Mouse (Mus musculus): ENCODE data around the gene Fcer1g. TPM values are rescaled to one million over a fixed set of nuclear protein-coding genes. Genes with fewer than 3 reads are reported as not detected.

Gene Fcer1g
- polyA plus RNA-seq, 1 experiment = 317 TPM

DNA sequence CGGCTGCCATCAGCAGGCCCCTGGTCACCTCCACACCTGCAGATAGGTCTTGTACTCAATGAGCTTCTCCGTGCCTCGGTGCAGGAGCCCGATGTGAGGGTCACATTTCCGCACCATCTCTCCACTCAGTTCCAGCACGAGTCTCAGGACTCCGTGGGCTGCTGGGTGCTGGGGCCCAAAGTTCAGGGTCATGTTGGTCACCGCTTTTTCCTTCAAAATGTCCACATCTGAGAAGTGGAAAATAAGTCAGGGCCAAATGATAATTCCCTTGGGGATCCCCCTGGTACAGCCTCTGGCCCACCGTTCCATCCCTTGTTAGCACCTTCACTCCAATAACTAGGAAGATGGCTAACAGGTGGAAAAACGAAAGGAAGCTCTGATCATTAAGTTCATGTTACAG is 6.7 kb upstream of the Fcer1g start:
- Histone ChIP-seq H3K4me1 (ENCODE audit: control insufficient read depth, insufficient read depth, low read length) (no peaks in the 10 kb centered on the region), H3K27ac (ENCODE audit: control insufficient read depth, insufficient read depth, low read depth, low read length, poor library complexity) (no peak overlapping the region), H3K4me3 (replicated peaks; ENCODE audit: control insufficient read depth, low read depth, low read length) (no peak overlapping the region)
- TF ChIP-seq CTCF (IDR thresholded peaks at IDR 0.05; ENCODE audit: control insufficient read depth, insufficient read depth, low read length) (no peak), POLR2A (IDR thresholded peaks at IDR 0.05; ENCODE audit: borderline replicate concordance, control insufficient read depth, low read depth, low read length) (no peak)
- 90% methylated on average over 10 of the region's 10 CpGs for WGBS

GRCm38 (mm10) chr1:171239992-171240744 is 6.0 kb upstream of the Fcer1g start:
- no peak overlapping the region for H3K27ac ChIP-seq (ENCODE audit: control insufficient read depth, insufficient read depth, low read depth, low read length, poor library complexity)
- no peaks in the 10 kb centered on the region; the same call in 1 of the 2 replicates for H3K4me1 ChIP-seq (ENCODE audit: control insufficient read depth, insufficient read depth, low read length)
- WGBS = 87% methylated on average over 15 of the region's 15 CpGs
- no peak overlapping the region for H3K4me3 ChIP-seq (replicated peaks; ENCODE audit: control insufficient read depth, low read depth, low read length)
- TF ChIP-seq CTCF (IDR thresholded peaks at IDR 0.05; ENCODE audit: control insufficient read depth, insufficient read depth, low read length) = no peak

- H3K4me1 ChIP-seq (ENCODE audit: control insufficient read depth, insufficient read depth, low read length) = peaks cover 2% of the 10 kb centered on the region; the same call in 1 of the 2 replicates
- no peak overlapping the region for H3K4me3 ChIP-seq (replicated peaks; ENCODE audit: control insufficient read depth, low read depth, low read length)
- TF ChIP-seq CTCF (IDR thresholded peaks at IDR 0.05; ENCODE audit: control insufficient read depth, insufficient read depth, low read length) = peak; percentile 92
- TF ChIP-seq POLR2A (IDR thresholded peaks at IDR 0.05; ENCODE audit: borderline replicate concordance, control insufficient read depth, low read depth, low read length) = no peak
- WGBS = 64% methylated on average over 14 of the region's 14 CpGs
- no peak overlapping the region for H3K27ac ChIP-seq (ENCODE audit: control insufficient read depth, insufficient read depth, low read depth, low read length, poor library complexity)
These were observed 4.3 kb upstream of the Fcer1g start for GRCm38 (mm10) chr1:171238463-171238862.

GRCm38 (mm10) chr1:171237438-171237837 is 3.3 kb upstream of the Fcer1g start:
- TF ChIP-seq POLR2A (IDR thresholded peaks at IDR 0.05; ENCODE audit: borderline replicate concordance, control insufficient read depth, low read depth, low read length) = no peak
- TF ChIP-seq CTCF (IDR thresholded peaks at IDR 0.05; ENCODE audit: control insufficient read depth, insufficient read depth, low read length) = no peak
- Histone ChIP-seq H3K4me3 (replicated peaks; ENCODE audit: control insufficient read depth, low read depth, low read length) (no peak overlapping the region), H3K4me1 (ENCODE audit: control insufficient read depth, insufficient read depth, low read length) (peaks cover 2% of the 10 kb centered on the region; the same call in 1 of the 2 replicates), H3K27ac (ENCODE audit: control insufficient read depth, insufficient read depth, low read depth, low read length, poor library complexity) (no peak overlapping the region)
- 94% methylated on average over 6 of the region's 6 CpGs for WGBS

- H3K4me3 ChIP-seq (replicated peaks; ENCODE audit: control insufficient read depth, low read depth, low read length) = no peak overlapping the region
- WGBS = 77% methylated on average over 4 of the region's 4 CpGs
- peaks cover 2% of the 10 kb centered on the region; the same call in 1 of the 2 replicates for H3K4me1 ChIP-seq (ENCODE audit: control insufficient read depth, insufficient read depth, low read length)
- no peak overlapping the region for H3K27ac ChIP-seq (ENCODE audit: control insufficient read depth, insufficient read depth, low read depth, low read length, poor library complexity)
- TF ChIP-seq POLR2A (IDR thresholded peaks at IDR 0.05; ENCODE audit: borderline replicate concordance, control insufficient read depth, low read depth, low read length) = no peak
- TF ChIP-seq CTCF (IDR thresholded peaks at IDR 0.05; ENCODE audit: control insufficient read depth, insufficient read depth, low read length) = no peak
These were observed 1.6 kb upstream of the Fcer1g start for GRCm38 (mm10) chr1:171235791-171236190.

- Histone ChIP-seq H3K27ac (ENCODE audit: control insufficient read depth, insufficient read depth, low read depth, low read length, poor library complexity) (peak overlapping the region; percentile 90), H3K4me1 (ENCODE audit: control insufficient read depth, insufficient read depth, low read length) (peaks cover 2% of the 10 kb centered on the region; the same call in 1 of the 2 replicates), H3K4me3 (replicated peaks; ENCODE audit: control insufficient read depth, low read depth, low read length) (peak overlapping the region; percentile 78)
- 65% methylated on average over 4 of the region's 4 CpGs for WGBS
- TF ChIP-seq POLR2A (IDR thresholded peaks at IDR 0.05; ENCODE audit: borderline replicate concordance, control insufficient read depth, low read depth, low read length) (no peak), CTCF (IDR thresholded peaks at IDR 0.05; ENCODE audit: control insufficient read depth, insufficient read depth, low read length) (no peak)
These were observed 373 bp upstream of the Fcer1g start for GRCm38 (mm10) chr1:171234538-171234937.

GRCm38 (mm10) chr1:171232800-171233730 is 1.1 kb downstream of the Fcer1g start:
- TF ChIP-seq POLR2A (IDR thresholded peaks at IDR 0.05; ENCODE audit: borderline replicate concordance, control insufficient read depth, low read depth, low read length) (no peak), CTCF (IDR thresholded peaks at IDR 0.05; ENCODE audit: control insufficient read depth, insufficient read depth, low read length) (no peak)
- peaks cover 2% of the 10 kb centered on the region; the same call in 1 of the 2 replicates for H3K4me1 ChIP-seq (ENCODE audit: control insufficient read depth, insufficient read depth, low read length)
- H3K4me3 ChIP-seq (replicated peaks; ENCODE audit: control insufficient read depth, low read depth, low read length) = peak overlapping the region; percentile 91
- H3K27ac ChIP-seq (ENCODE audit: control insufficient read depth, insufficient read depth, low read depth, low read length, poor library complexity) = peak overlapping the region; percentile 90
- 32% methylated on average over 12 of the region's 12 CpGs for WGBS

- Histone ChIP-seq H3K4me1 (ENCODE audit: control insufficient read depth, insufficient read depth, low read length) (peaks cover 2% of the 10 kb centered on the region; the same call in 1 of the 2 replicates), H3K4me3 (replicated peaks; ENCODE audit: control insufficient read depth, low read depth, low read length) (peak overlapping the region; percentile 69), H3K27ac (ENCODE audit: control insufficient read depth, insufficient read depth, low read depth, low read length, poor library complexity) (peak overlapping the region; percentile 65; the same call in 1 of the 2 replicates)
- WGBS = 48% methylated on average over 5 of the region's 5 CpGs
- no peak for TF ChIP-seq CTCF (IDR thresholded peaks at IDR 0.05; ENCODE audit: control insufficient read depth, insufficient read depth, low read length)
- no peak for TF ChIP-seq POLR2A (IDR thresholded peaks at IDR 0.05; ENCODE audit: borderline replicate concordance, control insufficient read depth, low read depth, low read length)
These were observed 1.8 kb downstream of the Fcer1g start for GRCm38 (mm10) chr1:171232348-171232747.
